Mouse (Mus musculus) kidney, adult 2 months (tissue): ENCODE measurements around the gene Kiss1r.

Experiments used
- CTCF ChIP-seq: fragments of 200-500 bp; conservative IDR thresholded peaks from 2 replicates; pipeline ENCODE4 v1.5.1; 2011; ENCODE audit warnings: low read depth, mild to moderate bottlenecking, control low read depth, low read length, moderate library complexity, mixed read lengths; ENCODE audit not compliant: insufficient read depth, insufficient read length
- POLR2A ChIP-seq: fragments of 200-500 bp; IDR thresholded peaks from one replicate; pipeline ENCODE4 v1.6.1; 2011; ENCODE audit warnings: low read depth, low read length, control low read depth

GRCm38 (mm10) chr10:79926491-79927323 lies 9.9 kb downstream of the Kiss1r start, which contains the start of gene Arid3a:
- TF ChIP-seq CTCF (no peak), POLR2A (no peak)
